Mouse (Mus musculus) gastrocnemius, adult 18-20 months (tissue): ENCODE measurements at regions not wholly inside any gene's neighbourhood (a gene's known extent, or its start where the extent isn't known, plus 50 kb on each side); places are given as distances from the start of the nearest gene placed in this dataset.
"Not testable (repeated sequence)": the region's sequence is repeated elsewhere in the genome, so short reads cannot be mapped to it uniquely, and the experiment has no call there.

Source experiments
- DNase-seq: peaks from one replicate; pipeline ENCODE4 v3.0.0; 2021; ENCODE audit warnings: low spot score

DNA sequence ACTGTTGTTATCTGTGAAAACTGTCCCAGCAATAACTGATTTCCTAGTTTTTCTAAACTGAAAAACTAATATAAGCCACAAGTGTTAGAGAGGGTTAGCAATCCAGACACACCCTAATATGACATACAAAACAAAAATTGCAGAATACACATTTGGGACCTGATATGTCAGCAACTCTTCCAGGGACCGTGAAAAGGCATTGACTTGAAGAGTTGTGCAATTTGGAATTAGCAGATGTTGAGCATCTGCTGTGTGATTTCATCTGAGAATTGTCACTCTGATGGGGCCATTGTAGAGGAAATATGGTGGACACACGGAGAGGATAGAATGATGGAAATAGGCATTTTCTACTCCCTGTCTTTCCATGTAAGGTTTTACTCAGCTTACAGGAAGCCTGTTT, 168.6 kb upstream of the Mpdz start:
- peak; percentile 18 for DNase-seq

DNA sequence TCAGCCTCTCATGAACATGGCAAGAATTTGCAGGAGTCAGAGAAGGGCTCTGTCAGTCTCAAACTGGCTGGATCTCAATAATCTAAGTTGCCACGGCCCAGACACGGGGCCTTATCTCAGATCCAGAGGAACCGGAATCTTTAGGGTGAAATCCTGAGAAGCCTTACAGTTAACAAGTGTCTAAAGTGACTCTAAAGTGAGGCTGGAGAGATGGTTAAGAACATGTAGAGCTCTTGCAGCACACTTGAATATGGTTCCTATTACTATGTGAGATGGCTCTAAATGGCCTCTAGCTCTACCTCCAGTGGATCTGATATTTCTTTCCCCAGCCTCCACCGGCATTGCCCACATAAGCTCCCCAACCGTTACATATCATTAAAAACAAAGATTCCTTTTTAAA, 157.8 kb upstream of the Mpdz start:
- no peak for DNase-seq

DNA sequence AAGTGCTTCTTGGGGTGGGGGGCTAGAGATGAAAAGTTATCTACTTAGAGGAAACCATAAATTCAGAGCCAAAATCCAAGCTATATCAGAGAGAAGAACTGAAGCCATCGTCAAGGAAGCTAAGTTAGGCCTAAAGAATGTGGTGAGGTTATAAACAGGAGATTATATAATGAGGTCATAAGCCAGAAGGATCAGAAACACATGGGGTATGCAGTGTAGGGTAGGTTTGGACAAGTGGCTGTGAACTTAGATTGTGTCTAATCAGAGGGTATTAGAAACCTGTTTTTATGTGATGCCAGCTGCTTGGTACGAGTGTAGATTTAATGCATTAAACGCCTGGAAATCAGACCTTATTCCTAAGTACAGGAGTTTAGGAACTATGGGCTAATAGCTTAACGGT, 154.8 kb upstream of the Mpdz start:
- no peak for DNase-seq

DNA sequence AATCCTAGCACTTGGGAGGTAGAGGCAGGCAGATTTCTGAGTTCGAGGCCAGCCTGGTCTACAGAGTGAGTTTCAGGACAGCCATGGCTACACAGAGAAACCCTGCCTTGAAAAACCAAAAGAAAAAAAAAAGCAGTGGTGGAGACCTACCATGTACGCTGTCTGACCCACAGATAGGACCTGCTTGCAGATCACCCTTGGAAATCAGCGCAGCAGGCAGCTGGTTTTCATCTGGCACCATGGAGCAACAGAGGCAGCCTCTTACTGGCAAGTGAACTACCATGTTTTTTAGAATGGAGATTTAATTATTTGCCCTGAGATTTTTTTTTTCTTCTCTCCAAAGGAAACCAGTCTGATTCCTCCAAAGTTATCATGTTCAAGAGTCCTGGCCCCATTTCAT, 150.8 kb upstream of the Mpdz start:
- not testable (repeated sequence) for DNase-seq

DNA sequence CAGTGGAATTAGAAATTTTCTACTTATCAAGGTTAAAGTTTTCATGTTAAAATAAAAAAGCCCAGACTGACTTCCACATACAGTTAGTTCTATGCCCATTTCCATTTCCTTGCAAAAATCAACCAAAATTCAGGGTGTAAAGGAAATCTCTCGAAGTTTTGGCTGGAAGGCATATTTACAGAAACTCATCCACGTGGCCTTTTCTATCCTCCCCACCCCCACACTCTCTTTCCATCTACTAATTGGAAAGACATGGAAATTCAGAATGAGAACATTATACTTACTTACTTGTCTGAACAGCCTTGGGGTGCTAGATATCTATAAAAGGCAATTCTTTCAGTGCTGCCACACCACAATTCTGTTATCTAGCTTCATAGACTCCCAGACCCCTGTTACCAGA, 139.9 kb upstream of the Mpdz start:
- DNase-seq, result no peak

DNA sequence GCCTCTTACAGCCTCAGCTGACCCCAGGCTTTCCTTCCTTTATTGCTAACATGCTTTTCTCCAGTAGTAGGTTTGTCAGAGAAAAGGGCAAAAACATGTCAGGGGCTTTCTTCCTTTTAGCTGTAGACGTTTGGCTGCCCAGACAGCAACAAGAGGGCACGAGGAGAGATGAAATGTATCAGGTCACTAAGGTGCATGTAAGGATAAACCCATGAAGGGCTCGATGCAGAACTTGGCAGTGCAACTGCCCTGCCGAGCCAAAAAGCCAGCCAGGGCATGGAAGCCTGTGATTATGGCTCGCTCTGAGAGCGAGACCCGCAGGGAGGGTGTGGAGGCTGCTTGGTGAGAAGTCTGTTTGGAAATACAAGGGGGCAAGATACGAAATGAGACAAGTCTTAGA, 137.9 kb upstream of the Mpdz start:
- DNase-seq, result peak; percentile 72

DNA sequence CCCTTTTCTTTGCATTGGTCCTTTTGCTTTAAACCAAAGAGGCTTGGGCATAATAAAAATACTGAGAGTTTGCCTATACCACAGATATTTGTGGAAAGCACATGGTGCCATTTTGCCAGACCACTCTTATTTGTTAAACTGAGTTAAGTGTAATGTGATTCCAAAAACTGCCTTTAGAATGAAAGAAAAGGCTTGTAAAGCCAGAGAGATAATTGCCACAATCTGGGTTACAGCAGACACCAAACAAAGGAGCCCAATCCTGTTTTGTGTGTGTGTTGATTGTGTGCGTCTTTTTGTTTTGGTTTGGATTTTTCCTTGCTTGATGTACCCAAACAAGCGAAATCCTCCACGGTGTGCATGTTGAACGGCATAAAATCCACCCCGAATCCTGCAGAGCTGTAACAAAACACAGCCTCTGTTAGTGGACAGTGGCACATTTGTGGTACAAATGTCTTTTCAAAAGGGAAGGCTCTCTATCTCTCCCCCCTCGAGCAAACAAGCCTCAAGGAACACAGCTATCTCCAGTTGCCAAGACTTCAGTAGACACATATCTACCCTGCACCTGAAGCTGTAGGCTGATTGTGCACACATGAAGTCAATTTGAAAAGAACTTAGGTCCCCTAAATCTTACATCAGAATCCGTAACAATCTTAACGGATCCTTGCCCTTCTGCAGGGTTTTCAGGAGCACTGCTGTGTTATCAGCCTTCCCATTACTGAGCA, 136.9 kb upstream of the Mpdz start:
- no peak for DNase-seq

DNA sequence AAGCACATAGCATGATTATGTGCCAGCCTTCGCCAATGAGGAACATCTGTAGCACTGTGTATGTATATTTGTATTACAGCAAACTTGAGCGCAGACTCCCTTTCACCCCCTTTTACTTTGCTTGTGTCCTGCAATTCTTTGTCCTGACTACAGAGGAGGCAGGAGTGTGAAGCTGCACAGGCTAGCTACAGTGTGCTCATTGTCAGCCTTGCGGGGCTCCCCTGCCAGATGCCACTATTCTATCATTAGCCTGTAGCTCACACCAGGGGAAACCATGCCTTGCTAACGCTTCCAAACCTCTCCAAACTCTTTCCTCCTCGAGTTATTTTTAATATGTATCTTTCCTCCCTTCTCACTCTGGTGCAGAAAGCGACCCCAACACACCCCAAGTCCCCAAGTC, 136.4 kb upstream of the Mpdz start:
- no peak for DNase-seq

DNA sequence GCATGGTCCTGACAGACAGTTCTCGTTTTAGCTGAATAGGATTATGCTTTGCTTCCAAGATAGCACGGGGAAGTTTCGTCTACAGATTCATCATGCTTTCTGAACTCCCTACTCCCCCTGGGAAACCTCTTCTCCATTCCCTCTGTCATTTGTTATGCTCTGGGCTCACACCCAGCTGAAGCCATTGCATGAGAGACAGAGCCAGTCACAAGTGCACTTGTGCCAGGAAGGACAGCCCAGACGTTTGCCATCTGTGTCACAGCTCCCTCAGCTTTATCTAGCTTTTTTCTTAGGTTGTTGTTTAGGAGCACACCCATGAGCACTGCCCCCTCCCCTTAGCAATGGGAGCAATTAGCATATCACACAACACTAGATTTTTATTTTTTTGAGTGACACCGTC, 131.2 kb upstream of the Mpdz start:
- peak; percentile 26 for DNase-seq

DNA sequence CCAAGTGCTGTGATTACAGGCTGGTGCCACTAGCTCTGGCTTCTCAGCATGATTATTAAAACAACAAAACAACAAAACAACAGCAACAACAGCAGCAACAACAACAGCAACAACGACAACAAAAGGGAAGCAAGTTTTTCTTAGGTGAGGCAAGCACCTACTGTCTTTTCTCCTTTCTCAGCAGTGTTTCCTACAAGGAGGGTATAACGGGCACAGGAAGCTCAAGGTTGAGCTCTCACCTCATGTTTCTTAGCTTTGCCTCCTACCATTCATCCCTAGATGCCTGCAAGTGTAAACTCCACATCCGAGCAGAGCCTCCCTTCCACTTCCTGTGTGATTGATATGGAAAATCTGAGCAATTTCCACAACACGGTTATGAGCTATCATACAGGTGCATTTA, 128.1 kb upstream of the Mpdz start:
- DNase-seq, result no peak

DNA sequence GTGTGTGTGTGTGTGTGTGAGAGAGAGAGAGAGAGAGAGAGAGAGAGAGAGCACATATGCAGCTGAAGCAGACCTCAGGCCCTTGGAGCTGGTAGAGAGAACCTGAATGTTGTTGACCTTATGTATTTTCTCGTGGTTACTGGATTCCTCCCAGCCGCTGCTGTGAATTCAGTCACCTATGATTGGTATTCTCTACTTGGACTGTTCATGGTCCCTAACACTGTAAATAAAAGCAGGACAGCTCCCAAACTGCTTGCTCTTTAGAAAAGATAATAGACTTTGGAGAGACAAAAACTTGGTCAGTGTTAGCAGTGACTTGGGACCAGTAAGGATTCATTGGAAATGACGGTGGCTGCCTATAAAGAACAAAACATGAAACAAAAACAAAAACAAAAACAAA, 126.9 kb upstream of the Mpdz start:
- no peak for DNase-seq

DNA sequence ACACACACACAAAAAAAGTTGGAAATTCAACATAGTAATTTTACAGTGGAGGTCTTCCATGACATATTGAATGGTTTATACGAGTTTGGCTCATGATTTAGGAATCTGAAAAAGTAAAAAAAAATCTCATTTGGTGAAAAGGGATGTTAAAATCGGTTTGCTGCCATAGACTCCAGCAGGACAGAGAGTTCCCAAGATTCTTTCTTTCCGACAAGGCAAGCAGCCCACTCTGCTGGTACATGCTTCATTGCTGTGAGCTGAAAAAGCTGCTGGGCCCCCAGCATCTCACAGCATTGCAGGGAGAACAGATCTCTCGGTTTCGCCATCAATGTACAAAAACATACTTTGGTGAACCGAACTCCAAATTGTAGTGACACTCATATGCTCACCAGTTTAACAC, 125.8 kb upstream of the Mpdz start:
- no peak for DNase-seq

DNA sequence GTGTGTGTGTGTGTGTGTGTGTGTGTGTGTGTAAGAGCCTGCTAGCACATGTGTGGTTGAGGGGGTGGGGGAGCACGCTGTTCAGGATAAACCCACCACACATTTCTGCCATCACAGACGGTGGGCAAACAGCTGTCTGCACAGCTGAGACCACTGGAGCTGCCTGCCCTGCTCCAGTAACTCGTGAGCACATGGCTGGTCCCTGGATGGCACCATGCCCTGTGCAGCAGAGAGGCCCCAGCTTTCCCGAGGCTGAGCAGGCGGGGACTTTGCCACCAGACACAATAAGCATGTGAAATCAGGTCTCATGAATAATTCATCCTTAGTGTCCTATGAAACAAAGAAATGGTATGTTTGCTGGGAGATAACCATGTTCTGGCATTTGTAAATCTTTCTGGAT, 125.3 kb upstream of the Mpdz start:
- DNase-seq, result no peak

DNA sequence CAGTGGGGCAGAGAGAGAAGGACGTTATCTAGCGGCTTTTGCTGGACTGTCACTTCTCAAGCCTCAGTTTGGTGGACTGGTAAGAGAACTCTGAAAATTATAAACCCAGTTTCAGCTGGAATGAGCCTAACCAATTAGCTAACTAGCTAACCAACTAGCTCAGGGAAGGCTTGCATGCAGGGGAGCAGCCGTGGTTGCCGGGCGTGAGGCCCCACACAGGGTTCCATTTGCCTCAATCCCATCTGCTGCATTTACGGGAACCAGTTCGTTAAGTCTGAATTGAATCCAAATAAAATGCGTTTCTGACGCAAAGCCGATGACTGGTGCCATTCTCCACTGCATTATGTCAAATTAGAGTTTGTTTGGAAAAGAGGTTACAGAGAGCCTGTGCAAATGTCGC, 123.9 kb upstream of the Mpdz start:
- no peak for DNase-seq

DNA sequence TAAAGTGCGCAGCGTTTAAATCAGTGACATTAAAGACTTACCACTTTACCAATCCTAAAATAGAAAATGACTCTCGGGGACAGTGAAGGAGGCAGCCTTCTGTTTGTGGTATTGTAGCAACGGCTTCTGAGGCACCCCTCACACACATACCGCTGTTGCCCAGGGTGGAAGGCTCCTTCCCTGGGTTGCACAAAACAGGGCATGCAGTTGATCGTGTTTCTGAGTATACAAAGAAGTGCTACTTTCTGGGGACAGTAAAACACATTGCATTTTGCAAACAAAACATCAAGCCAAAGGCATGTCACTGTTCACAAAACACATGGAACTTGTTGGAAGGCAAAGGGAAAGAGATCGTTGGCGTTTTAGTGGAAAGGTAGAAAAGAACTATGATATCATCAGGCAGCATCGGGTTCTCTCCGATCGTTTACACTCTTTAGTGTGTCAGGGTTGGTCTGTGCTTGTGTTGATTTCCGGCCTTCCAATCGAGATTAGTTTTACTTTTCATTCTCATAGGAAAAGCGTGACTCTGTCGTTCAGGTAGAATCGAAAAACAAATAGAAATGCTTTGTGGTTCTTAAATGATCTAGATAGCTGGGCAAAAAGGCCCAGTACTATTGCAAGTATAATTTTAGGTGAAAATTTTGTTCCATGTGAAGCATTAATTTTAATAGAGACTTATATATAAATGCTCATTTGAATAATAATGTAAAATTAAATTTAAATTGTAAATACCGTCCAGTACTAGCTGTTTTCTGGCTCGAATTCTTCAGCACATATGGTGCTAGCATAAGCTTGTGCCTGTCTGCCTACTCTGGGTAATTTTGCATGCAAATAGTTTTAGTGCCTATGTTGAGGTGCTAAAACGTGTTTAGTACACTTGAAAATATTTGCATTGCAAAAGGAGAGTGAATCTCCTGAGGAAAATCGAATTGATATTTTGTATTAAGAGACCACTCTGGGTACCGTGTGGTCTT, 123.1 kb upstream of the Mpdz start:
- no peak for DNase-seq

DNA sequence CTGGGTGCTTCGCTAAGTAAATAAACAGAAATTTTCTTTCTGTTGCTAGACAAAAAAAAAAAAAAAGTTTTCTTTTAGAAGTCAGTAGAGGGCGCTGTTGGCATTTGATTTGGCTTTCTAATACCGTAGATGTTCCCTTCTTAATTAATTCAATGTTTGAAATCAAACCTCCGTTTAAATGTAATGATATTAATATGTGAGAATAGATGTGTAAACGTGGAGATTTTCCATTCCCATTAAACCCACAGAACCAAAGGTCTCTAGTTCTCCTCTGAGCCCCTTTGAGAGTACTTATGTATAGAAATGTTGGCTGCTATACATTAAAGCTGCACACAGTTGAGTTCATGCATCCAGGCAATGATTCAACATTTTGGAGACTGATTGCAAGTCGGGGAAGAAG, 121.8 kb upstream of the Mpdz start:
- no peak for DNase-seq

DNA sequence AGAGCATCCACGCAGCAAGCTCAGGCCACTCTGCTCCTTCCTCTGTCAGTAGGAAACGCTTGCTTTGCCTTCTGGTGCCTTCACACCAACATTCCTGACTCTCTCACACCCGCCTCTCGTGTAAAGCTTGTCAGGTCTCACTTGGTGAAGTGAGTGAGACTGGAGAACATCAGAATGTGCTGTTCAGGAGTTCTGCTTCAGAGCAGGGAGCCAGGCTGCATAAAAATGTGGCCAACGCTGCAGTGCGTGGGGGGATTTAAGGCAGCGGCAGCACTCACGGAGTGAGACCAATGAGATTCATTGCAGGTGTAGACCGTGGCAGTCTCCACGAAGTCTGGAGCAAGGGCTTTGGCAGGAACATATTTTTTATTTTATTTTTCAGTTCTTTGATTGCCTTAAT, 121.0 kb upstream of the Mpdz start:
- no peak for DNase-seq

DNA sequence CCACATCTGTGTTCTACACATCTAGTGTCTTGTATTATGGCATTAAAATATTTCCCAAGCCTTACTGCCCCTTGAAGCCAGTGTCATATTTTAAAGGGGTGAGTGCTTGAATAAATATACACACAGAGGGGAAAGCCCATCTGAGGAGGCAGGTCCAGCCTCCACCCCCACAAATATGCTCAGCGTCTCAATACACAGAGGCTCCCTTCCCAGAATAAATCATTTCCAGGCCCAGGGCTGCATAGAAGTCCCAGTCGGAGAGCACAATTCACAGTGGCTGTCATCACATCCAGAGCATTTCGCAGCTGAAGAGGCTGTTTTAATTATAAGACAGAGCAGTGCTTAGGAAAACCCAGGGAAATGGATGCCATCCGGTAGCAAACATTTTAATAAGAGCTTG, 118.8 kb upstream of the Mpdz start:
- DNase-seq, result no peak

DNA sequence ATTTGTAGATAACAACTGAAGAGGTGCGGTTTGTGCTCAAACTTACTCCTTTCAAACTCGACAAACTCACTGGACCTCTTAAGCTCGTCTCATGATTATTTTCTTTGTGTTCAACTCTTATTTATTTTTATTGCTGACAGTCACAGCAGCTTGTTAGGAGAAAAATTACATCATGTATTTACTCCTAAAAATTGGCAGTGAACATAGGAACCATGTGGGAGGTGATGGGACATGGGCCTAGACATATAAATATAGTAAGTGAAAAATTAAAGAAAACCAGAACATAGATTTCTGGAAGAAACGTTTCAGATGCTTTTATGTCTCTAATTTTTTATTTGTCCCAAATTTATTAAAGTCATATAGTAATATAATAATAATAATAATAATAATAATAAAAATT, 108.2 kb upstream of the Mpdz start:
- no peak for DNase-seq

DNA sequence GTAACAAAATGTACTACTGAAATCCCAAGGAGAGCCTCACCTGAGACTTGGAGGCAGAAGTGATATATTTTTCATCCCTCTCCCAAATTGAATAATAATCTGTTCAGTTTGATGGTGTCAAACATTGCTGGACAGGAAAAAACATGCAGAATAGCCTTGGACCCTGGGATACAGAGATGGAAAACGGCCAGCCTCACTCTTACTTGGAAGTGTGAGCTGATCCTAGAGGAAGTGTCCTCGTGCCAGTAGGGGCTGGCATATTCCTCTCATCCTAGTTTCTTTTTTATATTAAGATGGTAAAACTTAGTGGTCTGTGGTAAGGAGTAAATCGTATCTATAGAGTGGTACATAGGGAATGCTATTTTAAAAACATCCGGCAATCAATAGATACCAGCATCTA, 107.6 kb upstream of the Mpdz start:
- no peak for DNase-seq

DNA sequence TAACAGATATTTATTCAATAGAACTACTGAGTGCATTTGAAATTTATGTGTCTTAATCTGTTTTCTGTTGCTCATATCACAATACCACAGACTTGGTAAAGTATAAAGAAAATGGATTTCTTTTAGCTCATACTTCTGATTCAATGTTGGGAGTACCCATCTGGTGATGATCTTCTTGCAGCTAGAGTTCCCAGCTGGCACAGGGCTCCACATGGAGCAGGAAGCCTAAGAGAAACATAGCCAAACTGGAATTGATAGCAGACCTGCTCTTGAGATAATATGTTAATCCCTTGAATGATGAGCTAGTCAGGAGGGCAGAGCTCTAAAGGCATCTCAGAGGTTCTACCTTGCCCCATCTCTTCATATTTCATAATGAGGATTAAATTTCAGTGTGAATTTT, 97.9 kb upstream of the Mpdz start:
- DNase-seq, result no peak

DNA sequence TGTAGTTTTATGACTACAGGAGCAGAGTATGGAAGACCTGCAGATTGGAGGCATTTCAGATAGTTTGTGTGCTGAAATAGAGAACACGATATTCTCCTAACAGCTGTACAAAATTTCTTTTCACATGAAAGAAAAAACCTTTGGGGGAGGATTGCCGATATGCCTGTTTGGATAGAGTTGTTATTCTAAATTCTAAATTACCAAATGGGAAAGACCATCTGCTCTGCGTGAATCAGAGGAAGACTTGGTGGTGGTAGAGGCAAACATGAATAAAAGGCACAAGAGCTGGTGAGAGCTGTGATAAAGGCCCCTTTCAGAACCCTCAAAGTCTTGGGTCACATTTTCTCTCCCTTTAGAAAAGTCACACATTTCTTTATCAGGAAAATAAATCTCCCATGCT, 96.9 kb upstream of the Mpdz start:
- no peak for DNase-seq

DNA sequence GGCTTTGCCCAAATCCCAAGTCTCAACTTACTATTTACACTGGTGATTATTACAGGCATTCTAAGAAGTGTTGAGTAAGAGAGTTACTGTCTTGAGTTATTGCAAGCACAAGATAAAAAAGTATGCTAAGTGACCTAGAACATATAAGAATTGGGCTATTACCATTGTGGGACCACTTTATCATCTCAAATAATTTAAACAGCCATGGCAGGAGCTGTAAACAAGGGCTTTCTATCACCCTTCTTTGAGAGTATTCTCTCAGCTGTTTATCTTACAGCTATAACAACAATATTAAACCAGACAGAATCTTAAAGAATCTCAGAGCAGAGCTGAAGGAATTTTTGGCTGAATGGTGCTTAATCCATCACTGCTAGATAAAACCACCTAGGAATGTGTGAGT, 94.2 kb upstream of the Mpdz start:
- no peak for DNase-seq
